ENCODE assay signal across 23 mouse cellular contexts in genomic region chr4:63440262-63440661, GRCm38 (mm10). TPM values are rescaled to one million over a fixed set of nuclear protein-coding genes. Genes with fewer than 3 reads are reported as not detected.
A peak's percentile ranks its signal among the peaks of the same experiment; 100 is the strongest.
DNase-seq lines count a peak whose midpoint lies in the region; ATAC-seq and TF ChIP-seq lines count a peak whose summit lies in the region.
"Had no signal": no experiment of that assay in that cellular context is flagged by ENCODE, and none has a peak within 500 bp of the region (broad histone marks: within the 10 kb centered on the region; RNA-seq: fewer than 3 reads in every experiment).

No protein-coding gene starts in this region.

- DNase-seq in hindbrain, postnatal 0 days (ENCODE audit: low spot score) = peak; percentile 51
- peak; percentile 39 for DNase-seq in midbrain, postnatal 0 days (ENCODE audit: low spot score)
- peak; percentile 56 for DNase-seq in limb, embryonic 11.5 days (ENCODE audit: low spot score)
- DNase-seq in thymus, postnatal 36 days = no peak
- no peak for DNase-seq in thymus, postnatal 10 days (ENCODE audit: low spot score in 2 of 2)
- DNase-seq: B cell, adult 2 months; cerebellum, adult 9-11 months; kidney, adult 8-10 months; left cerebral cortex, postnatal 4 days; lung, postnatal 14 days; midbrain, embryonic 14.5 days; right cerebral cortex, postnatal 25 days; thymus, adult 18-20 months had no signal

- 0 out of 2 replicates have a peak overlapping the region, but pooled peaks have one; percentile 11 for H3K27ac ChIP-seq in hindbrain, postnatal 0 days
- no peak overlapping the region for H3K27ac ChIP-seq in hindbrain, embryonic 16.5 days (ENCODE audit: low read depth, low read length)
- H3K27ac ChIP-seq in midbrain, postnatal 0 days (ENCODE audit: low read depth, low read length) = no peak overlapping the region
- H3K27ac ChIP-seq in midbrain, embryonic 15.5 days = no peak overlapping the region
- no peak overlapping the region for H3K27ac ChIP-seq in limb, embryonic 11.5 days (replicated peaks; ENCODE audit: low read depth, low read length)
- H3K27ac ChIP-seq: forebrain, embryonic 13.5 days; hindbrain, embryonic 10.5 days; layer of hippocampus, adult 2 months; liver, embryonic 15.5 days; neural tube, embryonic 15.5 days; stomach, embryonic 15.5 days had no signal

- peak; percentile 70 for ATAC-seq in hindbrain, postnatal 0 days
- ATAC-seq in hindbrain, embryonic 16.5 days = no peak
- ATAC-seq in midbrain, postnatal 0 days (ENCODE audit: low FRiP score) = peak; percentile 60; the same call in 1 of the 2 replicates
- no peak for ATAC-seq in midbrain, embryonic 15.5 days (replicated peaks)
- ATAC-seq in limb, embryonic 11.5 days (ENCODE audit: insufficient number of reproducible peaks, low FRiP score, low TSS enrichment, low read depth) = peak; percentile 56; the same call in 1 of the 2 replicates
- ATAC-seq: forebrain, embryonic 13.5 days had no signal

- no peak overlapping the region for H3K4me2 ChIP-seq in hindbrain, postnatal 0 days (ENCODE audit: low read depth, low read length)
- no peak overlapping the region for H3K4me2 ChIP-seq in hindbrain, embryonic 16.5 days (ENCODE audit: low read length)
- H3K4me2 ChIP-seq in midbrain, postnatal 0 days (ENCODE audit: low read depth, low read length, poor library complexity, severe bottlenecking) = no peak overlapping the region
- no peak overlapping the region for H3K4me2 ChIP-seq in midbrain, embryonic 15.5 days
- no peak overlapping the region for H3K4me2 ChIP-seq in limb, embryonic 11.5 days (ENCODE audit: low read depth, severe bottlenecking)
- H3K4me2 ChIP-seq: forebrain, embryonic 13.5 days; liver, embryonic 15.5 days; neural tube, embryonic 15.5 days; stomach, embryonic 15.5 days had no signal

- no peaks in the 10 kb centered on the region for H3K27me3 ChIP-seq in hindbrain, postnatal 0 days (ENCODE audit: insufficient read depth, low read length)
- no peaks in the 10 kb centered on the region; the same call in 1 of the 2 replicates for H3K27me3 ChIP-seq in hindbrain, embryonic 16.5 days (replicated peaks; ENCODE audit: control insufficient read depth, insufficient read depth, low read length)
- no peaks in the 10 kb centered on the region for H3K27me3 ChIP-seq in midbrain, postnatal 0 days (ENCODE audit: insufficient read depth, low read length)
- H3K27me3 ChIP-seq in midbrain, embryonic 15.5 days (replicated peaks) = no peaks in the 10 kb centered on the region
- H3K27me3 ChIP-seq in limb, embryonic 11.5 days (ENCODE audit: control insufficient read depth, insufficient read depth, low read length) = no peaks in the 10 kb centered on the region
- H3K27me3 ChIP-seq: forebrain, embryonic 13.5 days; liver, embryonic 15.5 days; neural tube, embryonic 15.5 days; stomach, embryonic 15.5 days had no signal

- no peak overlapping the region for H3K9ac ChIP-seq in hindbrain, postnatal 0 days (replicated peaks; ENCODE audit: low read length)
- no peak overlapping the region for H3K9ac ChIP-seq in hindbrain, embryonic 16.5 days (ENCODE audit: low read depth, low read length)
- H3K9ac ChIP-seq in midbrain, postnatal 0 days (replicated peaks; ENCODE audit: low read length, poor library complexity, severe bottlenecking) = no peak overlapping the region
- H3K9ac ChIP-seq in midbrain, embryonic 15.5 days = no peak overlapping the region
- H3K9ac ChIP-seq in limb, embryonic 11.5 days (ENCODE audit: low read length) = no peak overlapping the region
- H3K9ac ChIP-seq: forebrain, embryonic 13.5 days; liver, embryonic 15.5 days; neural tube, embryonic 15.5 days; stomach, embryonic 15.5 days had no signal

- WGBS in hindbrain, postnatal 0 days = 58% methylated on average over 7 of the region's 7 CpGs
- 72% methylated on average over 7 of the region's 7 CpGs for WGBS in hindbrain, embryonic 16.5 days
- 63% methylated on average over 7 of the region's 7 CpGs for WGBS in midbrain, postnatal 0 days
- WGBS in midbrain, embryonic 15.5 days = 68% methylated on average over 7 of the region's 7 CpGs
- whole genome bisulfite sequencing in limb, embryonic 11.5 days = 44% methylated on average over 7 of the region's 7 CpGs

- H3K9me3 ChIP-seq in hindbrain, postnatal 0 days (ENCODE audit: low read length) = no peaks in the 10 kb centered on the region
- H3K9me3 ChIP-seq in hindbrain, embryonic 16.5 days (ENCODE audit: control insufficient read depth, low read length) = no peaks in the 10 kb centered on the region; the same call in 1 of the 2 replicates
- no peaks in the 10 kb centered on the region for H3K9me3 ChIP-seq in midbrain, postnatal 0 days (ENCODE audit: low read length)
- H3K9me3 ChIP-seq in midbrain, embryonic 15.5 days = no peaks in the 10 kb centered on the region
- no peaks in the 10 kb centered on the region for H3K9me3 ChIP-seq in limb, embryonic 11.5 days (ENCODE audit: control insufficient read depth, low read length)
- H3K9me3 ChIP-seq: forebrain, embryonic 13.5 days; hindbrain, embryonic 10.5 days; liver, embryonic 15.5 days; neural tube, embryonic 15.5 days; stomach, embryonic 15.5 days had no signal

- TF ChIP-seq CTCF in hindbrain, postnatal 0 days (IDR thresholded peaks at IDR 0.05; ENCODE audit: low read depth) = no peak
- no peak for TF ChIP-seq CTCF in midbrain, postnatal 0 days (IDR thresholded peaks at IDR 0.05)

- H3K4me3 ChIP-seq in hindbrain, postnatal 0 days (ENCODE audit: low read length) = no peak overlapping the region
- no peak overlapping the region for H3K4me3 ChIP-seq in hindbrain, embryonic 16.5 days (ENCODE audit: low read length)
- H3K4me3 ChIP-seq in midbrain, postnatal 0 days (ENCODE audit: low read depth, low read length) = no peak overlapping the region
- no peak overlapping the region for H3K4me3 ChIP-seq in midbrain, embryonic 15.5 days
- H3K4me3 ChIP-seq in limb, embryonic 11.5 days (ENCODE audit: low read depth, low read length) = no peak overlapping the region
- H3K4me3 ChIP-seq: erythroblast, embryonic 14.5 days; forebrain, embryonic 13.5 days; hindbrain, embryonic 10.5 days; layer of hippocampus, adult 2 months; liver, embryonic 15.5 days; megakaryocyte, embryonic 14.5 days; neural tube, embryonic 15.5 days; stomach, embryonic 15.5 days had no signal

- no peaks in the 10 kb centered on the region for H3K36me3 ChIP-seq in hindbrain, postnatal 0 days (ENCODE audit: insufficient read depth, low read length)
- no peaks in the 10 kb centered on the region for H3K36me3 ChIP-seq in hindbrain, embryonic 16.5 days (ENCODE audit: control insufficient read depth, insufficient read depth, low read length)
- H3K36me3 ChIP-seq in midbrain, postnatal 0 days (ENCODE audit: insufficient read depth, low read length) = no peaks in the 10 kb centered on the region
- no peaks in the 10 kb centered on the region for H3K36me3 ChIP-seq in midbrain, embryonic 15.5 days (replicated peaks)
- H3K36me3 ChIP-seq in limb, embryonic 11.5 days (ENCODE audit: control insufficient read depth, insufficient read depth, low read length) = no peaks in the 10 kb centered on the region
- H3K36me3 ChIP-seq: liver, embryonic 15.5 days; neural tube, embryonic 15.5 days; stomach, embryonic 15.5 days had no signal

- H3K4me1 ChIP-seq in hindbrain, postnatal 0 days (ENCODE audit: insufficient read depth, low read length) = no peaks in the 10 kb centered on the region
- peaks cover 8% of the 10 kb centered on the region; the same call in 1 of the 2 replicates for H3K4me1 ChIP-seq in hindbrain, embryonic 16.5 days (ENCODE audit: control insufficient read depth, insufficient read depth, low read depth, low read length)
- H3K4me1 ChIP-seq in midbrain, postnatal 0 days (ENCODE audit: insufficient read depth, low read length) = no peaks in the 10 kb centered on the region
- 0 out of 2 replicates have a peak, but pooled peaks cover 3% of the 10 kb centered on the region for H3K4me1 ChIP-seq in midbrain, embryonic 15.5 days
- peaks cover 16% of the 10 kb centered on the region for H3K4me1 ChIP-seq in limb, embryonic 11.5 days (ENCODE audit: control insufficient read depth, insufficient read depth, low read length)
- H3K4me1 ChIP-seq: liver, embryonic 15.5 days; megakaryocyte, embryonic 14.5 days; stomach, embryonic 15.5 days had no signal

RNA-seq across cellular contexts. Expression of gene Akna, which starts 37.1 kb away (rescaled TPM):
- total RNA-seq in hindbrain, postnatal 0 days (2014; rRNA removed) = 7.2 and 8.1 TPM in 2 replicates
- polyA plus RNA-seq in hindbrain, postnatal 0 days (2015; fragmentation: Nextera tagmentation; extraction: Ambion mirVana) = 2.7 and 3.2 TPM in 2 replicates
- 4.6 and 6.5 TPM in 2 replicates for polyA plus RNA-seq in hindbrain, embryonic 16.5 days (2015; fragmentation: Nextera tagmentation; extraction: Ambion mirVana)
- 4.4 and 5.3 TPM in 2 replicates for total RNA-seq in midbrain, postnatal 0 days (2014; rRNA removed)
- polyA plus RNA-seq in midbrain, postnatal 0 days (2015; fragmentation: Nextera tagmentation; extraction: Ambion mirVana) = 1.9 and 2.1 TPM in 2 replicates
- polyA plus RNA-seq in midbrain, embryonic 15.5 days (2015; fragmentation: Nextera tagmentation; extraction: Ambion mirVana) = 7.0 and 7.7 TPM in 2 replicates
- polyA plus RNA-seq in limb, embryonic 11.5 days (2014; fragmentation: Nextera tagmentation; extraction: Ambion mirVana) = 9.5 and 10.9 TPM in 2 replicates

RNA-seq across cellular contexts. Expression of gene Whrn, which starts 55.5 kb away (rescaled TPM):
- total RNA-seq in hindbrain, postnatal 0 days (2014; rRNA removed) = 26.4 and 34.6 TPM in 2 replicates
- 4.7 TPM in 2 replicates for polyA plus RNA-seq in hindbrain, postnatal 0 days (2015; fragmentation: Nextera tagmentation; extraction: Ambion mirVana)
- polyA plus RNA-seq in hindbrain, embryonic 16.5 days (2015; fragmentation: Nextera tagmentation; extraction: Ambion mirVana) = 5.0 and 5.4 TPM in 2 replicates
- total RNA-seq in midbrain, postnatal 0 days (2014; rRNA removed) = 14.5 and 20.1 TPM in 2 replicates
- polyA plus RNA-seq in midbrain, postnatal 0 days (2015; fragmentation: Nextera tagmentation; extraction: Ambion mirVana) = 2.4 and 3.5 TPM in 2 replicates
- polyA plus RNA-seq in midbrain, embryonic 15.5 days (2015; fragmentation: Nextera tagmentation; extraction: Ambion mirVana) = 6.5 and 7.5 TPM in 2 replicates
- polyA plus RNA-seq in limb, embryonic 11.5 days (2014; fragmentation: Nextera tagmentation; extraction: Ambion mirVana) = 13.8 and 14.0 TPM in 2 replicates

Comparison
In these comparisons a context has a peak if more than half of its experiments do, and no peak if none do; other contexts are left out.
1. ATAC-seq: peak in hindbrain, postnatal 0 days (single experiment), midbrain, postnatal 0 days (single experiment) and limb, embryonic 11.5 days (single experiment); none in hindbrain, embryonic 16.5 days (single experiment) and midbrain, embryonic 15.5 days (single experiment).
2. DNase-seq: peak in hindbrain, postnatal 0 days (single experiment), midbrain, postnatal 0 days (single experiment) and limb, embryonic 11.5 days (single experiment); none in thymus, postnatal 36 days (0 of 2) and thymus, postnatal 10 days (0 of 2).